Mouse (Mus musculus) liver, adult 2 months (tissue): ENCODE measurements around the gene Stard3. TPM values are rescaled to one million over a fixed set of nuclear protein-coding genes. Genes with fewer than 3 reads are reported as not detected.

ENCODE experiments used
- DNase-seq: peaks from one replicate; pipeline ENCODE4 v3.0.0-alpha.2; 2011; ENCODE audit warnings: low read depth, low spot score; ENCODE audit errors: extremely low read depth
- H3K27ac ChIP-seq: fragments of 200-500 bp; replicated peaks from 2 replicates; pipeline ENCODE4 v1.5.1; 2012; ENCODE audit warnings: low read depth, mild to moderate bottlenecking, control low read depth, inconsistent platforms, low read length; ENCODE audit not compliant: insufficient read depth
- H3K27me3 ChIP-seq: fragments of 200-500 bp; 2 replicates; pipeline ENCODE4 v1.6.1; 2012; ENCODE audit warnings: mild to moderate bottlenecking, moderate library complexity, low read length, inconsistent platforms; ENCODE audit not compliant: control insufficient read depth, insufficient read depth
- H3K36me3 ChIP-seq: fragments of 200-500 bp; 2 replicates; pipeline ENCODE4 v1.6.1; 2012; ENCODE audit warnings: low read length, inconsistent platforms; ENCODE audit not compliant: control insufficient read depth, insufficient read depth
- H3K4me1 ChIP-seq: fragments of 200-500 bp; 2 replicates; pipeline ENCODE4 v1.6.1; 2011; ENCODE audit warnings: low read length; ENCODE audit not compliant: control insufficient read depth, insufficient read depth
- H3K4me3 ChIP-seq: fragments of 200-500 bp; 2 replicates; pipeline ENCODE4 v1.5.1; 2011; ENCODE audit warnings: low read depth, mild to moderate bottlenecking, control low read depth, low read length, moderate library complexity; ENCODE audit not compliant: insufficient read depth
- H3K79me2 ChIP-seq: fragments of 200-500 bp; 2 replicates; pipeline ENCODE4 v1.6.1; 2012; ENCODE audit warnings: inconsistent platforms, mild to moderate bottlenecking, low read length, moderate library complexity; ENCODE audit not compliant: control insufficient read depth, insufficient read depth
- H3K9ac ChIP-seq: fragments of 200-500 bp; 2 replicates; pipeline ENCODE4 v1.6.1; 2012; ENCODE audit warnings: low read depth, mild to moderate bottlenecking, control low read depth, inconsistent platforms, low read length
- CTCF ChIP-seq: fragments of 200-500 bp; IDR thresholded peaks from 2 replicates; pipeline ENCODE4 v1.5.1; 2011; ENCODE audit warnings: low read depth, low read length, control low read depth
- POLR2A ChIP-seq: fragments of 200-500 bp; IDR thresholded peaks from 2 replicates; pipeline ENCODE4 v1.6.1; 2011; ENCODE audit warnings: low read length, control low read depth; ENCODE audit not compliant: insufficient read depth; ENCODE audit errors: extremely low read depth
- WGBS: fragments of 180-500 bp; shearing (Covaris S2); methylation state at CpG from one replicate; pipeline ENCODE4 v1.1.7; 2018; 5-methylcytosine and 5-hydroxymethylcytosine counted together
- polyA plus RNA-seq: library from polyadenylated mRNA; depleted of rRNA; stranded (reverse); fragments of >200 nt; gene quantifications from 2 replicates; pipeline ENCODE4 v1.2.3, GENCODE M21; 2012
- total RNA-seq: library from RNA; depleted of rRNA; stranded (reverse); fragments of >200 nt; gene quantifications from 2 replicates; pipeline ENCODE4 v1.2.3, GENCODE M21; 2014

Gene Stard3
- total and polyA plus RNA-seq, 2 experiments = 11.9 to 41.1 TPM

- Histone ChIP-seq H3K4me1 (no peaks in the 10 kb centered on the region), H3K79me2 (peaks cover 9% of the 10 kb centered on the region; the same call in 1 of the 2 replicates), H3K4me3 (no peak overlapping the region), H3K27me3 (no peaks in the 10 kb centered on the region), H3K9ac (no peak overlapping the region), H3K36me3 (peaks cover 2% of the 10 kb centered on the region; the same call in 1 of the 2 replicates), H3K27ac (no peak overlapping the region)
- 87% methylated on average over 2 of the region's 2 CpGs for WGBS
- DNase-seq = no peak
- no peak for TF ChIP-seq POLR2A
- no peak for TF ChIP-seq CTCF
These were observed 12.4 kb downstream of the Stard3 start for GRCm38 (mm10) chr11:98370588-98370987.

GRCm38 (mm10) chr11:98371556-98372240, 13.5 kb downstream of the Stard3 start:
- 78% methylated on average over 10 of the region's 10 CpGs for WGBS
- Histone ChIP-seq H3K36me3 (peaks cover 4% of the 10 kb centered on the region; the same call in 1 of the 2 replicates), H3K27me3 (no peaks in the 10 kb centered on the region), H3K27ac (no peak overlapping the region), H3K79me2 (peaks cover 6% of the 10 kb centered on the region; the same call in 1 of the 2 replicates), H3K9ac (no peak overlapping the region), H3K4me3 (no peak overlapping the region), H3K4me1 (no peaks in the 10 kb centered on the region)
- no peak for DNase-seq
- TF ChIP-seq POLR2A = no peak
- TF ChIP-seq CTCF = no peak

GRCm38 (mm10) chr11:98372406-98372805, 14.2 kb downstream of the Stard3 start:
- Histone ChIP-seq H3K4me3 (no peak overlapping the region), H3K27ac (no peak overlapping the region), H3K79me2 (peaks cover 3% of the 10 kb centered on the region; the same call in 1 of the 2 replicates), H3K36me3 (peaks cover 4% of the 10 kb centered on the region; the same call in 1 of the 2 replicates), H3K4me1 (no peaks in the 10 kb centered on the region), H3K9ac (no peak overlapping the region), H3K27me3 (no peaks in the 10 kb centered on the region)
- TF ChIP-seq POLR2A (no peak), CTCF (peak; percentile 72)
- peak; percentile 37 for DNase-seq
- WGBS = 11% methylated on average over 2 of the region's 2 CpGs

GRCm38 (mm10) chr11:98373244-98373643, 15.1 kb downstream of the Stard3 start:
- Histone ChIP-seq H3K9ac (no peak overlapping the region), H3K27me3 (no peaks in the 10 kb centered on the region), H3K27ac (no peak overlapping the region), H3K4me3 (no peak overlapping the region), H3K4me1 (no peaks in the 10 kb centered on the region), H3K36me3 (peaks cover 8% of the 10 kb centered on the region; the same call in 1 of the 2 replicates), H3K79me2 (no peaks in the 10 kb centered on the region)
- no peak for DNase-seq
- TF ChIP-seq CTCF (no peak), POLR2A (no peak)
- 94% methylated on average over 6 of the region's 6 CpGs for WGBS

GRCm38 (mm10) chr11:98374266-98374665, 16.1 kb downstream of the Stard3 start:
- no peak for DNase-seq
- H3K27ac ChIP-seq = no peak overlapping the region
- TF ChIP-seq CTCF (no peak), POLR2A (no peak)
- no peak overlapping the region for H3K9ac ChIP-seq
- H3K79me2 ChIP-seq = no peaks in the 10 kb centered on the region
- 94% methylated on average over 8 of the region's 8 CpGs for WGBS
- no peak overlapping the region for H3K4me3 ChIP-seq
- H3K27me3 ChIP-seq = no peaks in the 10 kb centered on the region
- H3K4me1 ChIP-seq = no peaks in the 10 kb centered on the region
- H3K36me3 ChIP-seq = peaks cover 8% of the 10 kb centered on the region; the same call in 1 of the 2 replicates

- peaks cover 8% of the 10 kb centered on the region; the same call in 1 of the 2 replicates for H3K36me3 ChIP-seq
- TF ChIP-seq POLR2A (no peak), CTCF (no peak)
- H3K4me1 ChIP-seq = no peaks in the 10 kb centered on the region
- 91% methylated on average over 5 of the region's 5 CpGs for WGBS
- no peak overlapping the region for H3K27ac ChIP-seq
- no peaks in the 10 kb centered on the region for H3K79me2 ChIP-seq
- no peaks in the 10 kb centered on the region for H3K27me3 ChIP-seq
- DNase-seq = no peak
- H3K9ac ChIP-seq = no peak overlapping the region
- H3K4me3 ChIP-seq = no peak overlapping the region
These were observed 18.6 kb downstream of the Stard3 start for GRCm38 (mm10) chr11:98376756-98377155.
